Mouse (Mus musculus): ENCODE results near the gene Obp2b.
"Not testable (repeated sequence)": the region's sequence is repeated elsewhere in the genome, so short reads cannot be mapped to it uniquely, and the experiment has no call there.

The Obp2b gene

GRCm38 (mm10) chr2:25736709-25737108 is at the start of gene Obp2b:
Obp2b (plus strand) TSS chr2:25737009.
- DNase-seq (ENCODE audit: low spot score in 2 of 2): not testable (repeated sequence)

GRCm38 (mm10) chr2:25694605-25695004 is 42.2 kb upstream of the Obp2b start:
- DNase-seq (ENCODE audit: low spot score in 2 of 2): peak; percentile 46 to 76

- DNase-seq (ENCODE audit: low spot score in 2 of 2): no peak
Measured at GRCm38 (mm10) chr2:25696951-25697350, 39.9 kb upstream of the Obp2b start.

- no peak for DNase-seq (ENCODE audit: low spot score in 2 of 2)
Measured at GRCm38 (mm10) chr2:25698696-25699095, 38.1 kb upstream of the Obp2b start.

GRCm38 (mm10) chr2:25699743-25700142 is 37.1 kb upstream of the Obp2b start, which contains the start of gene Obp2a:
Obp2a (plus strand) TSS chr2:25700043.
- not testable (repeated sequence) for DNase-seq (ENCODE audit: low spot score in 2 of 2)

- no peak for DNase-seq (ENCODE audit: low spot score in 2 of 2)
Measured at GRCm38 (mm10) chr2:25701001-25701400, 35.8 kb upstream of the Obp2b start.

GRCm38 (mm10) chr2:25703706-25704105 is 33.1 kb upstream of the Obp2b start:
- no peak for DNase-seq (ENCODE audit: low spot score in 2 of 2)

GRCm38 (mm10) chr2:25706643-25707481 is 29.9 kb upstream of the Obp2b start, which contains the start of gene Bmyc:
Bmyc (plus strand) TSS chr2:25706739.
- peak; percentile 21 to 62 for DNase-seq (ENCODE audit: low spot score in 2 of 2)

- DNase-seq (ENCODE audit: low spot score in 2 of 2): peak in 1 of 2 experiments; percentile 49
Measured at GRCm38 (mm10) chr2:25708121-25708520, 28.7 kb upstream of the Obp2b start.

GRCm38 (mm10) chr2:25709056-25709455 is 27.8 kb upstream of the Obp2b start:
- DNase-seq (ENCODE audit: low spot score in 2 of 2): not testable (repeated sequence)

GRCm38 (mm10) chr2:25709791-25710190 is 27.0 kb upstream of the Obp2b start:
- not testable (repeated sequence) for DNase-seq (ENCODE audit: low spot score in 2 of 2)

GRCm38 (mm10) chr2:25711641-25712040 is 25.2 kb upstream of the Obp2b start:
- DNase-seq (ENCODE audit: low spot score in 2 of 2): not testable (repeated sequence)

GRCm38 (mm10) chr2:25717222-25717621 is 19.6 kb upstream of the Obp2b start:
- DNase-seq (ENCODE audit: low spot score in 2 of 2): no peak

GRCm38 (mm10) chr2:25733199-25733930 is 3.4 kb upstream of the Obp2b start:
- no peak for DNase-seq (ENCODE audit: low spot score in 2 of 2)

- DNase-seq (ENCODE audit: low spot score in 2 of 2): no peak
Measured at GRCm38 (mm10) chr2:25741671-25742070, 4.9 kb downstream of the Obp2b start.

- DNase-seq (ENCODE audit: low spot score in 2 of 2): no peak
Measured at GRCm38 (mm10) chr2:25754201-25754600, 17.4 kb downstream of the Obp2b start.

- DNase-seq (ENCODE audit: low spot score in 2 of 2): no peak
Measured at GRCm38 (mm10) chr2:25758064-25758625, 21.3 kb downstream of the Obp2b start.

- DNase-seq (ENCODE audit: low spot score in 2 of 2): no peak
Measured at GRCm38 (mm10) chr2:25765269-25765668, 28.5 kb downstream of the Obp2b start, which contains the start of gene Lcn3. Lcn3 (plus strand) TSS chr2:25765569.

- no peak for DNase-seq (ENCODE audit: low spot score in 2 of 2)
Measured at GRCm38 (mm10) chr2:25767764-25768163, 31.0 kb downstream of the Obp2b start.

GRCm38 (mm10) chr2:25773507-25773906 is 36.7 kb downstream of the Obp2b start:
- no peak for DNase-seq (ENCODE audit: low spot score in 2 of 2)

GRCm38 (mm10) chr2:25774640-25775039 is 37.8 kb downstream of the Obp2b start:
- no peak for DNase-seq (ENCODE audit: low spot score in 2 of 2)

- DNase-seq (ENCODE audit: low spot score in 2 of 2): no peak
Measured at GRCm38 (mm10) chr2:25775991-25776390, 39.2 kb downstream of the Obp2b start.
